Mouse (Mus musculus) testis, postnatal 10 days (tissue): ENCODE results near the gene Aim2.
"Not testable (repeated sequence)": the region's sequence is repeated elsewhere in the genome, so short reads cannot be mapped to it uniquely, and the experiment has no call there.

Source experiments
- DNase-seq: peaks from one replicate; pipeline ENCODE4 v3.0.0; 2021; ENCODE audit warnings: low spot score

Aim2 gene

DNA sequence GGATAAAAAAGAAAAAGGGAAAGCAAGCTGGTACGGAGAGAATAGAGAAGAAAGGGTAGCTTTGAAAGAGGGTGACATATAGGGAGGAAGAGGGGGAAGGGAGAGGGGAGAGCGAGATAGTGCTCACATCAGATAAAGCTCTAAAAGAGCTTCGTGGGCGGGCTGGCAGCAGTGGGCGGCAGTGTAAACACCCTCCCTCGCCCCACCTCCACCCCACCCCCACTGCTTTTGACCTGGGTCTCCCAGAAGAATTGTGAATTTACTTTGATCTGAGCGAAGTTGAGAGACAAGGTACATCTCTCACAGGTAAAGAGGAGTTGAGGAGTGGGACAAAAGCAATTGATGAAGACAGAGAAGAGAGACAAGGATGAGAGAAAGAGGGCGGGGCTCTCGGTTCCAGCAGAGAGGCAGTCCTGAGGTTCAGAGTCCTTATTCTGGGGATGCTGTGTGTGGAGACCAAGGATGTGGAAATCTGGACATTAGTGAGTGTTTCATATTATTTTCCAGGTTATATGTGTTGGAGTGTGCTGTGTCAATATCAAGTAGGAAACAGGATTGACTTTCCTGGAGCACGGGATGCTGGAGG, at the start of gene Aim2:
Gene Aim2 (plus strand): TSS at position 508 of the 586 bp plus-strand sequence.
- DNase-seq: no peak

DNA sequence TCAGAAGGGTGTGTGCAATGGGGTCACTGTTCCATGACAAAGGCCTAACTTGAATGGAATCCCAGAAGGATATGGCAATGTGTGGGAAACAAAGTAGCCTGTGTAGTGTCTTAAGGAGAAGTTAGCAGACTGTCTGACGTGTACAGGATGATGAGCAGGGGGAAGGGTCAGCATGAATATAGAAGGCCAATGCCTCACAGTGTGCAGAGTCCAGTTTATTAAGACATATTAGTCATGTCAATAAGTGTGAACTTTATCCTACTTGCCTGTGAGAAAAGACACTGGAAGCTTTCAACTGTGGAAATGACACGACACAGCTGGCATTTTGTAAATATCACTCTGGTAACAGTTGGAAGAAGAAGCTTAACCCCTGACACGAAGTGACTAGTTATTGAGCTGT, 47.9 kb upstream of the Aim2 start:
- not testable (repeated sequence) for DNase-seq

DNA sequence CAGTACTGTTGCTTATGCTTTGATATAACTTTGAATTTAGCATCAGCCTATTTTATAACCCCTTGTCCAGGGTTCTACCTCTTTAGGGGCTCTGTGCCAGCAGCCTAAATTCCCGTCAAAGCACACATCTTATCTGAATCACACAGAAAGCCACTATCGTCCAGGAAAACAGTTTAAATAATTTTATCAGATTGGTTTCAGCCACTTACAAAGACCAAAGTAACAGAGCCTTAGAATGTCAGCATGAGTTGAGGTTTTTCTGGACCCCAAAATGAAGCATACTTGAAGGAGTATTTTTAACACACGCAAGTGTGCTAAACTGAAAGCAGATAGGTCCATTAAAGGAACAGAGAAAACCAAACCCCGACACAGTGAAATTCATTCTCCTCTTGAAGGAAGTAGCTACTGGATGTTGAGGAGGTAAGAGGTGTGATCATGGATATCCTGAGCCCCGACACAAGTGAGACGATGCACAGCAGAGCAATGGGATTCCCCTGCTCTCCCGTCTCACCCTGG, 37.1 kb upstream of the Aim2 start:
- DNase-seq: not testable (repeated sequence)

DNA sequence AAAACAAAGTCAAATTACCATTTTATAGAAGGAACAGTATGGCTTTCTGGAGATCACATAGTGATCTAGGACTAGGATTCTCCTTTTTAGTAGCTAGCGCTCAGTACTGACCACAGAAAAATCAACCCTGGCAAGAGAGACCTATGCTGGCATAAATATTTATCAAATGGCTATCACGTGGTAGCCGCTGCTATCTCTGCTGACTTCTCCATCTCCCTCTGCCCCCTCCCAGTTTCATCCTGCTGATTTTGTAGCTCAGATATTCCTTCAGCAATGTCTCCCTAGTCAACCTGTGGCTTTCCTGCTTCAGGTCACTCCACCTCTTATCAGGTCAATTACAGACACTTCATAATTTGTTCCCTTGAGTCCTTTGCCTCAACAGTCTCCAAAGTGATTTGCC, 35.0 kb upstream of the Aim2 start:
- no peak for DNase-seq

DNA sequence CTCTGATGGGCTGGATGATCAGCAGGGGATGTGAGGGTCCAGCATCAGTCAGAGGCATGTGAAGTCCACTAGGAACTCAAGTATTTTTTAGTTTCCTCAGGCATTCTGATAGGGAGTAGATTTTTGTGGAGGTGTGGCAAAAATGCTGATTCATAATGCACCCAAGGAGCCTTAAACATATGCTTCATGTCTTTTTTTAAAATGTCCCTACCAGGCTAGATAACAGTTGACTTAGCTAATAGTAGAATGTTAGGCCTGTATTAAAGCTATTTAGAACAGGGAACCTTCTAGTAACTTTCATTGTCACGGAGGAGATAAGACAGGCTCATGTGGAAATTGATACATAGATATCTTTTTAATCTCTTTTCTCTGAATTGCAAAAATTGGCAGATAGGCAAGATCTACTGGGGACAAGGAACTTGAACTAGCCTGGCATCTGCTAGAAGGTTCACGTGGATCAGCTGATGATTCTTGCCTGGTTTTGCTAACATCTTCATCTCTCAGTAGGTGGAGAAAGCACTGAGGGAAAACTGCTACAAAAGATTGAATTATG, 32.7 kb upstream of the Aim2 start:
- no peak for DNase-seq

DNA sequence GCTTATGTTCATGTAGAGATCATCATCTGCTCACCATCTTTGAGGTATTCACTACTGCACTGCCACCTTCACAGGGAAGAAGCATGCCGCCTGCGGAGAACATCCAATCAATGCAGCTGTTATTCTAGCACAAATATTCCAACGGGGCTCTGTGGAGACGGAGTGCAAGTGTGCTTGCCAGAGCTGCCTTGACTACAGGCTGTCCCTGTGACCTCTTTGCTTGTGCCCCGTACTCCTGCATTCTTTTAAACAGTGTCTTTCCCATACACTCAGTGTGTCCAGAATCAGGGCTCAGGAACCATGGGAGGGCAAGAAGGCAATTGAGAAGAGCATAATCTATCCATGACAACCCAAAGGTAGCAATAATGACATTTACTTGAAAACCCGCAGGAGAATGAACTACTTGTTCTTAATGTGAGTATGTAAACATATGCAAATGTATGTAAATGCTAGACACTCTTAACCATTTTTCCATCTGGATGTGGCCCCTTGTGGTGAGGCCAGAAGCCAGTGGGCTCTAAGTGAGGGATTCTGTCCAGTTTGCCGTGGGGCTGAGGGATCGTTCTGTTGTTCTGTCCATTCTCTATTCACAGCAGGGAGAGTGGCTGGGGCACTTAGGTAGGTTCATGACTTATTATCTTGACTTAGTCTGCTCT, 29.0 kb upstream of the Aim2 start:
- no peak for DNase-seq

DNA sequence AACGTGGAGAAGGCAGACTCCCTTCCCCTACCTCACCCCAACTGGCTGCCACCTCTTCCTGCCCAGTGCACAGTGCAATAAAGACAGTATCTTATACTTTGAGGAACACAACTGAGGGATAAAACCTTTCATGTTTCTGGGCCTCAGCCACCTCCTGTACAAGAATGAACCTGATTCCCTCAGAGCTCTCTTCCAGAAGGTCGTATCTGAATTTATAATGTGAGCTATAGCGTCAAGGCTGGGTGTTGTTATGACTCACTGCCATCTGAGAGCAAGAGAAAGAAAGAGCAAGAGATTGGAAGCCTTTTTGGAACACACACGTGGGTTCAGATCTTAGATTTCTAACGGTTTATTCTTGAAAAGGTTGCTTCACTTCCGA, 28.4 kb upstream of the Aim2 start:
- no peak for DNase-seq

DNA sequence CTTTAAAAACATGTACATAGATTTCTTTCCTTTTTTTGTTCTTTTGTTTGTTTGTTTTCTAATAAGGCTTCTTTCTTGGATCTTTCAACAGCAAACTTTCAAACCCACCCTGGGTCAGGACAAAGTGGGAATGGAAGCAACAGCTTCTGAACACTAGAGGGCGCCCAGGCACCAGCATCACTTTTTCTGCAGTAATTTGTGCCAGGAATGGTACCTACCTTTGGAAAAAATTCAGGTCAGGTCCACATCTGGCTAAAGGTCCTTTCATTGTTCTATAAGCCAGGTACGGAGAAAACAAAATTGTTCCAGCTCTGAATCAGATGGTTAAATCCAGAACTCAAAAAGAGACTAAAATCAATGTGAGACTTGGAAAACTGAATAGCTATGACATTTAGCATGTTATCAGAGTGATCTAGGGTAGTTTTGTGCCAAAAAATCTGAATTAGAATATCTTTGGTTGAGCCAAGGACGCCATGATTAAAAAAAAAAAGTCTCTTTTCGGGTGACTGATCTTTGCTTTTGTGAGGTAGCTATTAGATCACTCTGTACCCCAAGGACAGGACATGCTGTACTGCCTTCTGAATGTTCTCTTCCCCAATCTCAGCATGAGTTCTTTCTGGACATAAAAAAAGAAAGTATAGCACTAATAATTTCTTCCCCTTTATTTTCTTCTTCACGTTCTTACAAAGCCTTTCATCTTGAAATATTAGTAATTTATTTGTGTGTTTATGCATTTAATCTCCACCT, 26.7 kb upstream of the Aim2 start:
- DNase-seq: no peak

DNA sequence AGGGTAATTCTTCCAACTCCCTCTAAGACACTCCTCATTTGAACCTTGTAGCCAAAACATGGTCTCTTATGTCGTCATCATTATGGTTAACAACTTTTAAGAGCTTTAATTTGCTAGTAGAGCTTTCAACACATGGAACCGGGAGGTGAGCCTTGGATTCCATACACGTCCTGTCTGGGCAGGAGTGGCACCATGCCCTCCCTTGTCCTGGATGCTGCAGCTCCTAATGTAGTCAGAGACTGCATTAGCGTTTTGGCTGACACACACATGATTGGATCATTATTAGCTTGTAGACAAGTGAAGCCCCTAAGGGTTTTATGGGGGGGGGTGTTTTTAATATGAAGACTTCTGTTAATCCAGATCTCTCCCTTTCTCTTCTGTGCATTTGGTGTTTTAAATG, 25.7 kb upstream of the Aim2 start:
- DNase-seq: no peak

DNA sequence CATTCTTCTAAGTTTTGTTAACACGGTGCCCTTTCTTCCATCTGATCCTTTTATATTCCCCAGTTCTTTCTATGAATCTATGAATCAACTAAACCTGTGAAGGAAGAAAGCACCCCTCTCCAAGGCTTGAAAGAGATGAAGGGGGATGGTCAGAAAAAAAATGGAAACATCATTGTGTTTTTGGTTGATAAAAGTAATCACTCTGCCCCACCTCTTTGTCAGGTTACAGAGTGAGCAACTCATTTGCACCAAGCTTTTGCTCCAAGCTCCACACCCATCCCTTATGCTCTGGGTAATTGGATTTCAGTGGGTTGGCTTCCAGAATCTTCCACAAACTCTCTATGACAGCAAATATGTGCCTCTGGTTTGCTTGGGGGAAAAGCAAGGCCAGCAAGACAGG, 25.3 kb upstream of the Aim2 start:
- DNase-seq: no peak

DNA sequence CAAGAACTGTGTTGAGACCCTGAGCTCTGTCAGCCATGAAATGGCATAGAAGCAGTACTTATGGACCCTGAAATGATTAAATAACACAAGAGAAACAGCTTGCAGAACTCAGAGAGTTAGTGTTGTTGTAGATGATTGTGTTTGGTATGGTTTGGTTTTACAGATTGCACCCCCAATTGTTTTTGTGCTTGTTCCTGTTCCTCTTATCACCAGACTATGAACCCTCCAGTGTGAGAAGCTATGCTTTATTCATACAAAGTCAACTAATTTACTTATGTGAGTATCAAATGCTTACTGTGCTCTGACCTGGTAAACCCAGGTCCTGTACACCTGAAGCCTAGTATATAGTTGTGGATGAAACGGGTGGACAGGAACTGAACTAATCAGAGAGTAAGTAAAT, 24.1 kb upstream of the Aim2 start:
- no peak for DNase-seq

DNA sequence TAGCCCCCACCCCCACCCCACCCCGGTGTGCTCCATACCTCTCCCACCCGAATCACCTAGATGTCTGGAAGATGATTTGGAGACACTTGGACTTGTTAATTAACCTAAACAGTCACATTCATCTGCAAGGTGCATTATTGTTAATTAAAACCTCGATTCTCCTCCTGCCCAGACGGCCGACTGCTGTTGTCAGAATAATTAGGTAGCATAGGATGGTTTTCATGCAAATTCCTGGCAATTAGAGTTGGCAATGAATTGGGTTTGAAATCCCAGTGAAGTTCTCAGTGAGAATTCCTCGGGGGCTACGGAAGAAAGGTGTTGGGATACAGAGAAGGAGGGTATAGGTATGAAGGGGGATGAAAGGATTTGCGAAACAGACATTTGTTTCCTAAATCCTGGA, 22.2 kb upstream of the Aim2 start:
- no peak for DNase-seq

DNA sequence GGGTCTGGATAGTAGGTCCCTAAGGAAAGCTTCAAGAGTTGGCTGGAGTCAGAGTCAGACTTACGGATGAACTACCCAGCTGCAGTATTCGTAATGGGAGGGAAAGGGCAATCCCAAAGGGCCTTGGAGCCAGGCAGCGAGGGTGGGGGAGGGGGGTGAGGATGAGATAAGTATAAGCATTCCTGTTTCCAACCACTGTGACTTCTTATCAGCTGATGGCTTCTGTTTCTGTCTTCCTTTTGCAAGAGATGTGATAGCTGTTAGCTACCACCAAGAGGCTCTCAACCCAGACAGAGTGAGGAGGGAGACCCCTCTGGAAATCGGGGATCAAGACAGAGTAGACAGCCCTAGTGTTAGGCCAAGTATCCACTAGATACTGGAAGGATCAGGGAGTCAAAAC, 21.5 kb upstream of the Aim2 start:
- no peak for DNase-seq

DNA sequence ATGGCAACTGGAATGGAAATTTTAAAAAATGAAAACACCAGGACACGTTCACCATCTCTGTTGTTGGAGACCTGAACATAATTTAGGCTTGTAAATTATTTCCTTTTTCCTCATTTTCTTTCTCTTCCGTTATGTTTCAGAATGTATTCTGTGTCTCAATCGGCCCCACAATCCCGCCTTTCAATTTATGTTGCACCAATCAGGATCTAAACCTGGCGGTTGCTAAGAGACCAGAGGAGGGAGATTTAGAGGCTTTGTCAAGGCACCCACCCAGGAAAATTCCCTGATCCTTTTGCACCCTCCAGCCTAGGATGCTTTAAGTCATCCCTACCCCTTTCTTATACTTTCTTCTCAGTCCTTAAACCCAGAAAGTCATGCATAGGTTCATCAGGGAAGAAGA, 20.9 kb upstream of the Aim2 start:
- DNase-seq: no peak

DNA sequence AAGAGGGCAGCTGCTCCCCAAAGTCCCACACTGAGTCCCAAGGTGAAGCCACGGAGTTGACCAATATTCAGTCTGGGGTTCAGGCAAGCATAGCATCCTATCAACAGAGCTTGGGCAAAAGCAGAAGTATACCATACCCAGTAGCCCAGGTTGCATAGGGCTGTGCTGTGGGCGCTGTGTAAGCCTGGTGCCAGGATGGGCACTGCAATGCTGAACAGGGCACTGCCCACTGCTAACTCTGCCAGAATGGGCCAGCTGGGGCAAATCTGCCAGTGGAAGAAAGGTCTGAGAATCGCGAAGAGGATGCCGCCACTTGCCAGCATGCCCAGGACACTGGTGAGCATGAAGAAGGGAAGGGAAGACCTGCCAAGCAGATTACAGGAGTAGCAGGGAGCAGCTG, 18.3 kb upstream of the Aim2 start:
- DNase-seq: no peak

DNA sequence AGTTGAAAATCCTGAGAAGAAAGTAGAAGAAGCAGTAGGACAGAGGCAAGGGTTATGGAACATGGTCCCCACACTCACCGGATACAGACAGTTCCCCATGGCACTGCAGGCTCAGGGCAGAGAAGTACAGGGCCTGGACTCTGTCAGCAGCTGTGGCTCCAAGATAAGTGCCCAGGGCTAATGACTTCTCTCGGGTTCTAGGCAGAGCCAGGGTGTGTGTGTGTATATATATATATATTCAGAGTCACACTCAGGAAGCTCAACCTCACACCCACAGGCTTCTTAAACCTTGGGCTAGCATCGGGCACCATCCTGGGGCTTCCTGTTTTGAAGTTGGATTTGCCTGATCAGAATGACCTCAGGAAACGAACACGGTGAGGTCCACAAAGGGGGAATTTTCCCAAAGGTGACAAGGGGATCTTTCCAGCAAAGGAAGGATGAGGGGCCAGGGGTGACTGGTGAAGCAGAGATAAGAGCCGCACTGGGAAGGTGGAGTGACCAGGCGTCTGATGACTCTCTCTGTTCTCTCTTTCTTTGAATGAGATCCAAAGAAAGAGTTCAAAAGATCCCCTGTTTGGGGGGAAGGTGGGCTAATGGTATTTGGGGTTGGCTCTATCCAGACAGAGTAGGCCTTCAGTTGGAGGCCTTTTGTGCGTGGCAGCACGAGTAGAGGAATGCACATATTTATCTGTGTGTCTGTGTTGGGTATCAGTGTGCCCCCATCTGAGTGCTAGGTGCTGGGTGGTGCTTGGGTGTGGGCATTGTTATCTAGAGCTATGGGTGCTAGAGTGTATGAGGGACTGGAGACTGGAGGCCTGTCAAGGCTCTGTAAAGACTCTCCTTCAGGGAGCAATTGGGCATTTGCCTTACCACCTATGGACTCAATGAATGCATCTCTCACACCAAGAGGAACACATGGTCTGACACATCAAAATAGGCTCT, 17.1 kb upstream of the Aim2 start, which contains the start of gene Ackr1:
Gene Ackr1 (minus strand): TSS at position 439 of the 942 bp plus-strand sequence.
- no peak for DNase-seq

DNA sequence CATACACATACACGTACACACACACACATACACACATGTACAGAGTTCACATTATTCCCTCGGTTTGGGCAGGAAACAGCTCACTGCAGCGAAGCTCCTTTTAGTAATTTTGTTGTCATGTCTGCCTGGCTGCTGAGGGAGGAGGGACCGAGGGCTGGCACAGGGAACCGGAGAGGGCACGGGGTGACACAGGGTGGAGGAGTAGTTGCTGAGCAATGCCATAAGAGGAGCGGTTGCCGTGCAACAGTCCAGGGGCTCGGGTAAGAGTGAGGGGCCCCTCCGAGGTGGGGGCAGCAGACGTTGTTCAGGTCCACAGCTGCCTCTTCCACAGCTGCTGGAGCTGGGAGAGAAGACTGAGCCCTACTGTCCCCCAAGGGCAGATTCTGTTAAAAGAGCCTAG, 14.8 kb upstream of the Aim2 start:
- no peak for DNase-seq

DNA sequence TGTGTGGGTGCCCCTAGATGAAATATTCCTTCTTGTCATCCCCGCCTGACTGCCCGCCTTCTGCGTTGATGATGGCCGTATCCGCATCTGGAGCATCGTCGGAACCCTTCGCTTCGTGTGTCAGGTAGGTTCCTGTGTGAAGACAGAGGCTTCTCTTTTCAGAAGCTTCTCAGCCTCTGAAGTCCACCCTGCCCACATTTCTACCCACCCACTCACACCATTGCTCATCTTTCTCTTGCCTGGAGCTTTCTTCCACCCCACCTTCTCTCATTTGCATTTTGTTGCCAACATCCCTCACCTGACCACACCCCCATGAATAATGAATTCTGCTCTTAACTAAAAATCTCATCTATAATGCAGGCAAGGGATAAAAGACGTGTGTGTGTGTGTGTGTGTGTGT, 13.7 kb upstream of the Aim2 start:
- DNase-seq: no peak

DNA sequence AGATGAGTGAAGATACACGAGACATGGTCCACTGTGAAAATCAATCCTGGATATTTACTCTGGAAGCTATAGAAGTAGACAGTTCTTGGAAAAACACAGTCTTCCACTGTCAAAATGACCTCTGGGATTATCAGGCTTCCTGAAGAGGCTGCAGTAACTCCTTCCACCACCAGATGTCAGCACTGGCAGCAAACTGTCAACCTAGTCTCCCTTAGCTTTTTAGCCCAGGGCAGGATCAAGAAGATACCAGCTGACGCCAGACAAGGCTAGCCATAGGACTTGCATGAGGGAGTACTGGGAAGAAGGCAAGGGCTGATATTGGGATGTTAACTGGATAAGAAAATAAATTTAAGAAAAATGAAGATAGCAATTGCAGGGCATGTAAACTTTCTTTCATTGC, 11.1 kb upstream of the Aim2 start:
- peak; percentile 73 for DNase-seq

DNA sequence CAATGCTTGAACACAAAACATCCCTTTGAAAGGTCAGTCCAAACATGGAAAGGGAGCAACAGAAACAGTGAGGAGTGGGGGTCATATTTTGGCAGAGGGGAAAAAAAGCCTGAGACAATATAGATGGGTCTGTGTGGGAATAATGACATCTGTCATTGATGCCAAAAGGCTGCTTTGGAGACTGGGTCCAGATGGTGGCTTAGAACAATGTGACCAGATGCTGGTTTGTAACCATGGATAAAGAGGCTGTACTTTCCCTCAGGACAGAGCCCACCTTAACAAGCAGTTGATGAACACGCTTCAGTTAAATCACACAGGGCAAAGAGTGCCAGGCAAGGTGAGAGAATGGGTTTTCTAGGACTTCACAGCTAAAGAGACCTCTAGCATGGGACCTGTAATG, 8.3 kb upstream of the Aim2 start:
- DNase-seq: no peak

DNA sequence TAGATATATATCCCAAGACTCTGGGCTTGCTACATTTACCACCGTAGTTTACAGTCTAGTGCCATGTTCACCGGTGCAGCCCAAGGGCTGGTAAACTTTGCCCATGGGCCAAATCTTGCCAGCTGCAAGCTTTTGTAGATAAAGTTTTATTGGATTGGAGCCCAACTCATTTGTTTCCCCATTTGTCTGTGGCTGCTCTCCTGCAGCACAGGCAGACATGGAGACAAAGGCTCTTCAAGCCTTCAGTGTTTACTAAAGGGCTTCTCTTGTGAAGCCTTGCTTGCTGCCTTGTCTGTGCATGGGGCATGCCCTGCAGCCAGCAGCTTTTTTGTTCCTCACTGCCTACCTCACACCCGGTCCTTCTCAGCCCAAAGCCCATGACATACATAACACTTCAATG, 6.7 kb upstream of the Aim2 start:
- no peak for DNase-seq

DNA sequence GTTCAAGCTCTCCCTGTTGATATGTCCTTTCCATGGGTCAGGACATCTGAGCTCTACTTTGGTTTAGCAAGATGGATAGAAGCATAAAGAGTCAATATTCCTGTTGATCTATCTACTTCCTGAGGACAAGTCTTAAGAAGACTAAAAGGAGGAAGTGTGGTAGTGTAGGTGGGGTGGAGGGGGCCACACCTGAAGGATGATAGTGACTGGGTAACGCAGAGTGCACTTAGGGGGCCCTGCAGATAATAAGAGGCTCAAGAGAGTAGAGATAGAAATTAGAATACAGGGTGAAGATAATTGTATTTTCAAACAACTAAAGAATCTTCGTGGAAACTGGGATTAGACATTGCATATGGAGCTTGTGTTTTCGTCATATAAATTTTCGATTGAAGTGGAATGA, 5.6 kb upstream of the Aim2 start:
- no peak for DNase-seq
